Comparison of ENCODE assay signal across 24 mouse cellular contexts in genomic region chr16:39972712-39973111, GRCm38 (mm10). TPM values are rescaled to one million over a fixed set of nuclear protein-coding genes. Genes with fewer than 3 reads are reported as not detected.
A peak's percentile ranks its signal among the peaks of the same experiment; 100 is the strongest.
DNase-seq lines count a peak whose midpoint lies in the region; ATAC-seq and TF ChIP-seq lines count a peak whose summit lies in the region.
"Had no signal": no experiment of that assay in that cellular context is flagged by ENCODE, and none has a peak within 500 bp of the region (broad histone marks: within the 10 kb centered on the region; RNA-seq: fewer than 3 reads in every experiment).

No protein-coding gene starts in this region.

- WGBS in lung, embryonic 14.5 days: 34% methylated on average over 1 of the region's 1 CpGs
- 47% methylated on average over 1 of the region's 1 CpGs for WGBS in lung, embryonic 16.5 days
- 36% methylated on average over 1 of the region's 1 CpGs for WGBS in lung, adult 2 months

- peak; percentile 12 for DNase-seq in lung, embryonic 14.5 days
- DNase-seq in lung, adult 18-20 months: no peak
- no peak for DNase-seq in lung, postnatal 4 days
- peak; percentile 4 for DNase-seq in lung, postnatal 25 days (ENCODE audit: low spot score)
- no peak for DNase-seq in lung, adult 2 months
- DNase-seq: adrenal gland, adult 8-10 months; adrenal gland, postnatal 14 days; adrenal gland, postnatal 36 days; B cell, adult 2 months; cerebellum, adult 11-12 months; cerebellum, adult 2 months; cerebellum, adult 9-10 months; cerebellum, postnatal 10 days; cerebellum, postnatal 25 days had no signal

- H3K9ac ChIP-seq in lung, embryonic 14.5 days: no peak overlapping the region
- H3K9ac ChIP-seq in lung, embryonic 16.5 days (ENCODE audit: low read length): no peak overlapping the region
- H3K9ac ChIP-seq: embryonic facial prominence, embryonic 12.5 days; forebrain, embryonic 13.5 days; forebrain, embryonic 15.5 days had no signal

- H3K36me3 ChIP-seq in lung, embryonic 14.5 days (ENCODE audit: insufficient read depth): no peaks in the 10 kb centered on the region
- no peaks in the 10 kb centered on the region for H3K36me3 ChIP-seq in lung, embryonic 16.5 days (ENCODE audit: control insufficient read depth, insufficient read depth, low read length)
- H3K36me3 ChIP-seq: embryonic facial prominence, embryonic 10.5 days; embryonic facial prominence, embryonic 12.5 days; forebrain, embryonic 15.5 days; G1E had no signal

- no peaks in the 10 kb centered on the region for H3K4me1 ChIP-seq in lung, embryonic 14.5 days (ENCODE audit: insufficient read depth)
- H3K4me1 ChIP-seq in lung, embryonic 16.5 days (replicated peaks; ENCODE audit: control insufficient read depth, insufficient read depth, low read length): no peaks in the 10 kb centered on the region
- no peaks in the 10 kb centered on the region for H3K4me1 ChIP-seq in lung, adult 2 months (ENCODE audit: control insufficient read depth, insufficient read depth, low read length)
- H3K4me1 ChIP-seq: embryonic facial prominence, embryonic 10.5 days; embryonic facial prominence, embryonic 12.5 days; forebrain, embryonic 13.5 days; forebrain, embryonic 15.5 days had no signal

- TF ChIP-seq CTCF in lung, embryonic 14.5 days (IDR thresholded peaks at IDR 0.05; ENCODE audit: low read depth): no peak
- TF ChIP-seq CTCF in lung, adult 2 months (IDR thresholded peaks at IDR 0.05; ENCODE audit: insufficient read depth, low read length): no peak

- no peak overlapping the region for H3K4me2 ChIP-seq in lung, embryonic 14.5 days
- H3K4me2 ChIP-seq in lung, embryonic 16.5 days (ENCODE audit: low read depth, low read length): no peak overlapping the region
- H3K4me2 ChIP-seq: embryonic facial prominence, embryonic 12.5 days; forebrain, embryonic 13.5 days; forebrain, embryonic 15.5 days had no signal

- TF ChIP-seq POLR2A in lung, adult 2 months (IDR thresholded peaks at IDR 0.05; ENCODE audit: borderline replicate concordance, extremely low read depth, low read depth, low read length): no peak

- H3K27me3 ChIP-seq in lung, embryonic 14.5 days (ENCODE audit: insufficient read depth, low read length): no peaks in the 10 kb centered on the region
- no peaks in the 10 kb centered on the region for H3K27me3 ChIP-seq in lung, embryonic 16.5 days (ENCODE audit: control insufficient read depth, insufficient read depth, low read depth, low read length)
- H3K27me3 ChIP-seq: CH12.LX; embryonic facial prominence, embryonic 12.5 days; forebrain, embryonic 13.5 days; forebrain, embryonic 15.5 days; Patski had no signal

- no peak overlapping the region for H3K27ac ChIP-seq in lung, embryonic 14.5 days (ENCODE audit: low read depth)
- H3K27ac ChIP-seq in lung, embryonic 16.5 days (ENCODE audit: low read length): no peak overlapping the region
- H3K27ac ChIP-seq: embryonic facial prominence, embryonic 10.5 days; embryonic facial prominence, embryonic 12.5 days; forebrain, embryonic 13.5 days; forebrain, embryonic 15.5 days had no signal

- peak; percentile 65; the same call in 1 of the 2 replicates for ATAC-seq in lung, embryonic 14.5 days (ENCODE audit: insufficient read depth)
- peak; percentile 83 for ATAC-seq in lung, embryonic 16.5 days (ENCODE audit: low read depth)
- ATAC-seq: activated CD4-positive, CD25-positive, alpha-beta regulatory T cell, adult 4 months; CD4-positive, CD25-positive, alpha-beta regulatory T cell, adult 4 months; forebrain, embryonic 13.5 days; forebrain, embryonic 15.5 days; Patski had no signal

- no peaks in the 10 kb centered on the region for H3K9me3 ChIP-seq in lung, embryonic 14.5 days (ENCODE audit: low read depth, low read length)
- no peaks in the 10 kb centered on the region for H3K9me3 ChIP-seq in lung, embryonic 16.5 days (ENCODE audit: control insufficient read depth, low read length)
- H3K9me3 ChIP-seq: embryonic facial prominence, embryonic 10.5 days; embryonic facial prominence, embryonic 12.5 days; forebrain, embryonic 13.5 days; forebrain, embryonic 15.5 days; G1E had no signal

- no peak overlapping the region for H3K4me3 ChIP-seq in lung, embryonic 14.5 days (ENCODE audit: low read depth, low read length)
- H3K4me3 ChIP-seq in lung, embryonic 16.5 days (ENCODE audit: low read length): no peak overlapping the region
- H3K4me3 ChIP-seq in lung, adult 2 months (replicated peaks; ENCODE audit: extremely low read depth, low read depth, low read length): no peak overlapping the region
- H3K4me3 ChIP-seq: embryonic facial prominence, embryonic 10.5 days; embryonic facial prominence, embryonic 12.5 days; forebrain, embryonic 13.5 days; forebrain, embryonic 15.5 days had no signal

RNA-seq across cellular contexts. Expression of gene Lsamp, which starts 11.4 kb away (rescaled TPM):
- 0.76 and 0.95 TPM in 2 replicates for polyA plus RNA-seq in lung, embryonic 14.5 days (2014; fragmentation: Nextera tagmentation; extraction: Ambion mirVana)
- 1.2 and 1.3 TPM in 2 replicates for polyA plus RNA-seq in lung, embryonic 16.5 days (2015; fragmentation: Nextera tagmentation; extraction: Ambion mirVana)
- 0.28 and 0.37 TPM in 2 replicates for polyA plus RNA-seq in lung, adult 2 months (2012; rRNA removed)
- polyA plus RNA-seq: CD4-positive, CD25-positive, alpha-beta regulatory T cell, adult 4 months; G1E; Patski had no signal

Comparison
In these comparisons a context has a peak if more than half of its experiments do, and no peak if none do; other contexts are left out.
1. DNase-seq: peak in lung, embryonic 14.5 days (single experiment) and lung, postnatal 25 days (single experiment); none in lung, adult 18-20 months (0 of 2), lung, postnatal 4 days (0 of 2) and lung, adult 2 months (single experiment).